Mouse (Mus musculus): ENCODE measurements around the gene Kcnj5. TPM values are rescaled to one million over a fixed set of nuclear protein-coding genes. Genes with fewer than 3 reads are reported as not detected.

Kcnj5 gene
- polyA plus RNA-seq, 1 experiment from 2014 or later, result 1.3 TPM

DNA sequence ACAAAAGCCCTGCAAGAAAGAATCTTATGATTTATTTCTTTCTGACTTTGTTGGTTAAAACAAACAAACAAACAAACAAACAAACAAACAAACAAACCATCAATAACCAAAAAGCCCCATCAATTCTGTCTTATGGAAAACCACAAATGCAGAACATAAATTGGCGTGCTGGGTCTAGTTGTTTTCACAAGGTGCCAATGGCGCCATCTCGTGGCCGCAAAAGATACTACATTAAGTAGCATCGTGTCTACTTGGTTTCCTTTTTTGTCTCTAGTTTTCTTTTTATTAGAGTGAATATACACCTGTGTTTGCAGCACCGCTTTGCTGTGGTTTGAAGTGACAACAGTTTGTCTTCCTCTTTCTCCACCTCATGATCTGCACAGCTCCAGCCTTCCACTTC, 6.2 kb upstream of the Kcnj5 start:
- Histone ChIP-seq H3K36me3 (replicated peaks) (no peaks in the 10 kb centered on the region), H3K4me1 (no peaks in the 10 kb centered on the region), H3K4me3 (no peak overlapping the region), H3K9me3 (no peaks in the 10 kb centered on the region), H3K27me3 (replicated peaks) (peaks cover 12% of the 10 kb centered on the region), H3K9ac (no peak overlapping the region), H3K4me2 (no peak overlapping the region), H3K27ac (no peak overlapping the region)
- 2% methylated on average over 6 of the region's 6 CpGs for WGBS
- no peak for ATAC-seq (replicated peaks)

DNA sequence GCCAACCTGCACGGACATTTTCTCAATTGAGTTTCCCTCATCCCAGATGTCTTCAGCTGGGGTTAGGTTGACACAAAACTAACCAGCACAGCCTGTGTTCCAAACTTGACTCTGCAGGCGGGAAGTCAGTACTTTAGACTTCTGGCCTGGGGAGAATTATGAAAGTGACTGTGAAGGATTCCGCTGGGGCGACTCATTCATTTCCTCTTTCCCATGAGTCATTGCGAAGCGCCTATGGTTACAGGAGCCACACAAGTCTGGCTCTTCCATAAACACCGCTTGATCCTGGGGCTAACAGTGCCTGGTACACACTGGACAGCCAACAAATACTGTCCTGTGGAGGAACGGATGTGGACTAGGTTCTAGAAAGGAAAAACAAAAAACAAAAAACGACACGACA, 5.2 kb upstream of the Kcnj5 start:
- Histone ChIP-seq H3K4me1 (peaks cover 6% of the 10 kb centered on the region), H3K36me3 (replicated peaks) (no peaks in the 10 kb centered on the region), H3K27ac (no peak overlapping the region), H3K4me2 (no peak overlapping the region), H3K9ac (no peak overlapping the region), H3K27me3 (replicated peaks) (peaks cover 19% of the 10 kb centered on the region), H3K9me3 (no peaks in the 10 kb centered on the region), H3K4me3 (no peak overlapping the region)
- ATAC-seq (replicated peaks), result no peak
- WGBS, result 93% methylated on average over 10 of the region's 10 CpGs

GRCm38 (mm10) chr9:32348096-32348495, 3.9 kb upstream of the Kcnj5 start:
- Histone ChIP-seq H3K27me3 (replicated peaks) (peaks cover 26% of the 10 kb centered on the region), H3K9ac (no peak overlapping the region), H3K36me3 (replicated peaks) (no peaks in the 10 kb centered on the region), H3K4me1 (peaks cover 16% of the 10 kb centered on the region), H3K9me3 (no peaks in the 10 kb centered on the region), H3K4me3 (no peak overlapping the region), H3K27ac (no peak overlapping the region), H3K4me2 (no peak overlapping the region)
- no peak for ATAC-seq (replicated peaks)
- WGBS, result 66% methylated on average over 8 of the region's 8 CpGs

- H3K9me3 ChIP-seq, result no peaks in the 10 kb centered on the region
- under 1% methylated on average over 21 of the region's 21 CpGs for WGBS
Measured at GRCm38 (mm10) chr9:32344489-32344888, 339 bp upstream of the Kcnj5 start.

DNA sequence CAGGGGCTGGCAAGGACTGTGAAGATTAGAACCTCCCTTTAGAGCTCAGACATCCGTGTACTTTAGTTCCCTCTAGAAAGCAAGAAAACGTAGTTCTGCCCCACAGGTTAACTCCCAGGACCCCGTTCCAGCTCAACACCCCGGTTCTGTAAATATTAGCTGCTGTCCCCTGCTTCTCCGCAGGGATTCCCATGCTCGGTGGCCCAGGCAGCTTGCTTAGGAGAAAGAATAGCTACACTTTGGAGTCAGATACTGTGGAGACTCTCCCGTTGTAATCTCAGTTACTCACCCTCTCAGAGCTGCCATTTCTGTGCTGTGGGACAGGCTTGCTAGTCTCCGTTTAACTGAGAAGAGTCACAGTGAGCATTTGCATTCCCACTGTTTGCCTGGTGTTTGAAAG, 1.2 kb downstream of the Kcnj5 start:
- Histone ChIP-seq H3K27ac (no peak overlapping the region), H3K36me3 (replicated peaks) (no peaks in the 10 kb centered on the region), H3K9me3 (no peaks in the 10 kb centered on the region), H3K4me1 (peaks cover 19% of the 10 kb centered on the region), H3K4me3 (peak overlapping the region; percentile 40; the same call in 1 of the 2 replicates), H3K4me2 (peak overlapping the region; percentile 82), H3K9ac (no peak overlapping the region), H3K27me3 (replicated peaks) (peaks cover 30% of the 10 kb centered on the region)
- 14% methylated on average over 8 of the region's 8 CpGs for WGBS
- ATAC-seq (replicated peaks), result no peak

More at GRCm38 (mm10) chr9:32344489-32344888, 339 bp upstream of the Kcnj5 start:
- H3K27me3 ChIP-seq (replicated peaks), result peaks cover 30% of the 10 kb centered on the region
- H3K36me3 ChIP-seq (replicated peaks), result no peaks in the 10 kb centered on the region
- peak overlapping the region; percentile 82 for H3K4me2 ChIP-seq
- H3K27ac ChIP-seq, result no peak overlapping the region
- peaks cover 19% of the 10 kb centered on the region for H3K4me1 ChIP-seq
- peak overlapping the region; percentile 40 for H3K4me3 ChIP-seq
- peak overlapping the region; percentile 33 for H3K9ac ChIP-seq
- peak; percentile 59 for ATAC-seq (replicated peaks)

DNA sequence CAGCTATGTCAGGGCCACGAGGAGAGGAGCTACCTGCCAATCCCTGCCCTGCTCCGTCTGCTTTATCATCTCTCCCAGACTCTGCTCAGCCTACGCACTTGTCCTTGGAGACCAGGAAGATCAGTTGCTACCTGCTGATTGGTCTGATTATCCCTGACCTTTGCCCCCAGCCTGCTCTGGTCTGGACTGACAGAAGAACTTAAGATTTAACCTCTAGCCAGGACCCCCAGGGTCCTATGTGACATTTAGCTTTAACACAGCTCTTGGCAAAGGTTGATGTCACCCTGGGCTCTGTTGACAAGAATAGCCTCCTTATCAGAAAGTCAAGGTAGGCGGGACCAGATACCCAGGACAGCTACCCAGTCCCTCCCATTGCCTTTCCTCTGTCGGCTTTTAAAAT, 3.3 kb downstream of the Kcnj5 start:
- Histone ChIP-seq H3K36me3 (replicated peaks) (no peaks in the 10 kb centered on the region), H3K27me3 (replicated peaks) (peaks cover 26% of the 10 kb centered on the region), H3K27ac (no peak overlapping the region), H3K4me3 (no peak overlapping the region), H3K9me3 (no peaks in the 10 kb centered on the region), H3K4me1 (peaks cover 24% of the 10 kb centered on the region), H3K9ac (no peak overlapping the region), H3K4me2 (no peak overlapping the region)
- no peak for ATAC-seq (replicated peaks)
- WGBS, result 61% methylated on average over 5 of the region's 5 CpGs

- 84% methylated on average over 13 of the region's 13 CpGs for WGBS
- peaks cover 6% of the 10 kb centered on the region; the same call in 1 of the 2 replicates for H3K4me1 ChIP-seq
- no peak overlapping the region for H3K4me3 ChIP-seq
- H3K9me3 ChIP-seq, result no peaks in the 10 kb centered on the region
- H3K36me3 ChIP-seq (replicated peaks), result no peaks in the 10 kb centered on the region
- H3K4me2 ChIP-seq, result no peak overlapping the region
- no peaks in the 10 kb centered on the region for H3K27me3 ChIP-seq (replicated peaks)
- H3K9ac ChIP-seq, result no peak overlapping the region
- no peak overlapping the region for H3K27ac ChIP-seq
- ATAC-seq (replicated peaks), result no peak
Measured at GRCm38 (mm10) chr9:32335389-32336150, 8.6 kb downstream of the Kcnj5 start.

- no peaks in the 10 kb centered on the region for H3K4me1 ChIP-seq
- H3K4me3 ChIP-seq, result no peak overlapping the region
- no peaks in the 10 kb centered on the region for H3K9me3 ChIP-seq
- no peak overlapping the region for H3K9ac ChIP-seq
- WGBS, result 71% methylated on average over 5 of the region's 5 CpGs
- H3K27ac ChIP-seq, result no peak overlapping the region
- no peak for ATAC-seq (replicated peaks)
- H3K27me3 ChIP-seq (replicated peaks), result no peaks in the 10 kb centered on the region
- no peak overlapping the region for H3K4me2 ChIP-seq
- H3K36me3 ChIP-seq (replicated peaks), result no peaks in the 10 kb centered on the region
Measured at GRCm38 (mm10) chr9:32331162-32331561, 13.0 kb downstream of the Kcnj5 start.

DNA sequence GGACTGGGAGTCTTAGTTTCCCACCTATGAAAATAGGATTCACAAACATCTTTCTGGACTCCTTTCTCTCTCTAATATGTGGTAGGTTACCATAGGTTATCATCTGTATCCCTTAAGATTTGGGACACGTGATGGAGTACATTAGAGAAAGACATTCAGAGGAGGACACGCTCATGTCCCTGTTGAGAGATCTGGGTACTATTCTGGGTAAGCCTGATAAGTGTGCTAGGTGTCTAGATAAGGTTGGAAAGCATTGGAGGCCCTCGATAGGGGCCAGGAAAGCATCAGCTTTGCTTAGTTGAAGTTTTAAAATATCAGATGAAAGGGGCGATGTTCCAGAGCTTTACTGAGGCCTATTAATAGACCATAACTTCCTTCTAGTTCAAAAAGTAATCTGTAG, 15.4 kb downstream of the Kcnj5 start:
- no peak overlapping the region for H3K27ac ChIP-seq
- no peaks in the 10 kb centered on the region for H3K36me3 ChIP-seq (replicated peaks)
- 94% methylated on average over 4 of the region's 4 CpGs for WGBS
- no peak overlapping the region for H3K9ac ChIP-seq
- no peak for ATAC-seq (replicated peaks)
- H3K4me2 ChIP-seq, result no peak overlapping the region
- no peaks in the 10 kb centered on the region for H3K4me1 ChIP-seq
- H3K27me3 ChIP-seq (replicated peaks), result no peaks in the 10 kb centered on the region
- no peak overlapping the region for H3K4me3 ChIP-seq
- H3K9me3 ChIP-seq, result no peaks in the 10 kb centered on the region

- no peaks in the 10 kb centered on the region for H3K36me3 ChIP-seq (replicated peaks)
- no peak overlapping the region for H3K9ac ChIP-seq
- no peaks in the 10 kb centered on the region for H3K4me1 ChIP-seq
- H3K4me3 ChIP-seq, result no peak overlapping the region
- H3K9me3 ChIP-seq, result no peaks in the 10 kb centered on the region
- no peak overlapping the region for H3K4me2 ChIP-seq
- no peak for ATAC-seq (replicated peaks)
- no peaks in the 10 kb centered on the region for H3K27me3 ChIP-seq (replicated peaks)
- no peak overlapping the region for H3K27ac ChIP-seq
- WGBS, result 49% methylated on average over 7 of the region's 7 CpGs
Measured at GRCm38 (mm10) chr9:32323610-32324009, 20.5 kb downstream of the Kcnj5 start.

- Histone ChIP-seq H3K27ac (no peak overlapping the region), H3K27me3 (replicated peaks) (no peaks in the 10 kb centered on the region), H3K9ac (no peak overlapping the region), H3K4me2 (no peak overlapping the region), H3K4me3 (no peak overlapping the region), H3K9me3 (no peaks in the 10 kb centered on the region), H3K36me3 (replicated peaks) (no peaks in the 10 kb centered on the region), H3K4me1 (no peaks in the 10 kb centered on the region)
- no peak for ATAC-seq (replicated peaks)
- 45% methylated on average over 3 of the region's 3 CpGs for WGBS
Measured at GRCm38 (mm10) chr9:32320167-32320566, 24.0 kb downstream of the Kcnj5 start.

- H3K27me3 ChIP-seq (replicated peaks), result no peaks in the 10 kb centered on the region
- WGBS, result 90% methylated on average over 3 of the region's 3 CpGs
- H3K4me1 ChIP-seq, result peaks cover 7% of the 10 kb centered on the region
- no peak overlapping the region for H3K4me2 ChIP-seq
- H3K4me3 ChIP-seq, result no peak overlapping the region
- H3K36me3 ChIP-seq (replicated peaks), result no peaks in the 10 kb centered on the region
- no peak for ATAC-seq (replicated peaks)
- H3K9ac ChIP-seq, result no peak overlapping the region
- H3K9me3 ChIP-seq, result no peaks in the 10 kb centered on the region
- H3K27ac ChIP-seq, result no peak overlapping the region
Measured at GRCm38 (mm10) chr9:32315999-32316398, 28.2 kb downstream of the Kcnj5 start.

GRCm38 (mm10) chr9:32314071-32314470, 30.1 kb downstream of the Kcnj5 start:
- no peak overlapping the region for H3K27ac ChIP-seq
- WGBS, result 90% methylated on average over 3 of the region's 3 CpGs
- H3K27me3 ChIP-seq (replicated peaks), result no peaks in the 10 kb centered on the region
- no peaks in the 10 kb centered on the region for H3K9me3 ChIP-seq
- no peak for ATAC-seq (replicated peaks)
- no peak overlapping the region for H3K9ac ChIP-seq
- H3K4me2 ChIP-seq, result no peak overlapping the region
- no peaks in the 10 kb centered on the region for H3K36me3 ChIP-seq (replicated peaks)
- peaks cover 7% of the 10 kb centered on the region for H3K4me1 ChIP-seq
- no peak overlapping the region for H3K4me3 ChIP-seq
